Mouse (Mus musculus) cerebellum, postnatal 25 days (tissue): ENCODE measurements at regions not wholly inside any gene's neighbourhood (a gene's known extent, or its start where the extent isn't known, plus 50 kb on each side); places are given as distances from the start of the nearest gene placed in this dataset.

Experiments
- DNase-seq, 2 experiments: peaks; one replicate each; pipeline ENCODE4 v3.0.0; 2021; ENCODE audit warnings: mixed read lengths in 2 of 2

DNA sequence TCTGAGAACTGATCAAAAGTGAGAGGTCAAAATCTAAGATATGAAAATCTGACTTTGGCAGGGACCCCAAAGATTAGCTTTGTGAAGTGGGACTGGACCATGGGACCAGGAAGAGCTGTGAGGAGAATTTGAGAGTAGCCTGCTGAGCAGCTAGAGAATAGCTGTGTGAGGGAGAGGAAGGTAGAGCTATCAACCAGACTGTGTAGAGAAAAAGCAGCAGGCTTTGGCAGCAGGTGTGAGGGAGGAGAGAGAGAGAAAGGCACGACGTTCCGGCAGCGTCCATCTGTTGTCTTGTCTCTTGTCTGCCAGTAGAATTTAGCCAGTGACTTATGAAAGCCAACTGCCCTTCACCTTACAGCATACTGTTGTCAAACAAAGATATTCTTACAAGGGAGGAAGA lies 412.1 kb downstream of the Slitrk2 start:
- peak; percentile 77 to 83 for DNase-seq

DNA sequence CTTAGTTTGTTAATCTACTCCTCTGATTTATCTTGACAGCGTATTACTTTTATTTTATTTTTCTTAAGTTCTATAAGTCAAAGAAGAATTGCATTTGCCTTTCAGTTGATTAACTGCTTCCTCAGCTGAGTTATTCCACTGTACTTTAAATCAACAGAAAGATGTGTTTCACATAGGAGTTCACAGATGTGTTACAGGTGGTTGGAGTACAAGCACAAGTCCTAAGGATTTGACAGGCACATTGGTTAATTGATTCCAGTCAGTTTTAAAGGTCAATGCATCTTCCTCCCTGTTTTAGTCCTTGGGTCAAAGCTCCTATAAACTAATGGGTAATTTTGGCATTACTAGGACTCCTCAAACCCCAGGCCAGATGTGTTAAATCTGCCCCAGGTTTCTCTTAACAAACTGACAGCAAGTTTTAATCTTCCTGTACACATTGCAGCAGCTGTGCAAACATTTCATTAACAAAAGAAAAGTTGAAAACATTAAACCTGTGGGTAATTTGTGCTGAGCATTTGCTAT lies 413.5 kb downstream of the Slitrk2 start:
- DNase-seq = no peak

DNA sequence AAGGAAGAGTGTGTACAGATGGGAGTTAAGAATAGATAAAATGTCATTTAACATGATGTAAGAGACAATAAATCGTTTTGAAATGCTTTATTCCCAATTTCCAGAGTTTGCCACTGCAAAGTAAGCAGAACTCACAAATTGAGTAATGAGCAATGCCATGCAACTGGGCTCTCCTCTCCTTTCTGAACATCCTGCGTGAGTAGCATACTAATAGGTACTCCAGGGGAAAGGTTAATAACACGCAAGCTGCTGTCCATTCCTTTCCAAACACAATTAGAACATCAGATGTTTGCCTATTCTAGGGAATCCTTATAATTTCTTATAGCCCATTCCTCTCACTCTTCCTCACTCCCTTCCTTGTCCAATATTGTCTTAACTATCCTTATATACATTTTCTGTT lies 443.3 kb downstream of the Slitrk2 start:
- no peak for DNase-seq
